Mouse (Mus musculus): Measurements from ENCODE around the gene Fam120a. TPM values are rescaled to one million over a fixed set of nuclear protein-coding genes. Genes with fewer than 3 reads are reported as not detected.

Fam120a gene
- polyA plus RNA-seq, 1 experiment, result 101 TPM

DNA sequence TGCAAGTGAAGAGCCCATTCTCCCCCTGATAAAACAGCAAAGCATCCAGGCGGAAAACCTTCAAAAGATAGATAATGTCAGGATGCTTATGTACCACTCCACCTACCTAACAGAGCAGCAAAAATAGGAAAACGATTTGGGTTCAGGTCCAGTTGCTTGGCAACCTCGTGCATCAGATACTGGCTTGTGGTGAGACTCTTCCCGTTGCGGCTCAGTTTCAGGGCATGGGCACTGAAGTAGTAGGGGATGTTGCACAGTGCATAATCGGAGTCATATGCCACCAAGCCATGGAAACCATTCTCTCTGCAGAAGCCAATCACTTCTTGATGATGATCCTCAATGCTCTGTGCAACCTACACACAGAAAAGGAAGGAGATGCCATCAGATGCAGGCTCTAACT, 18.9 kb downstream of the Fam120a start:
- TF ChIP-seq CTCF (IDR thresholded peaks at IDR 0.05; ENCODE audit: low read depth, low read length), result no peak
- TF ChIP-seq POLR2A (IDR thresholded peaks at IDR 0.05; ENCODE audit: borderline replicate concordance, low read depth, low read length), result no peak
- H3K4me1 ChIP-seq (ENCODE audit: control insufficient read depth, insufficient read depth, low read length), result peaks cover 13% of the 10 kb centered on the region
- H3K27ac ChIP-seq (ENCODE audit: insufficient read depth, low read depth, low read length), result no peak overlapping the region
- no peak overlapping the region for H3K4me3 ChIP-seq (ENCODE audit: insufficient read depth, low read length)

DNA sequence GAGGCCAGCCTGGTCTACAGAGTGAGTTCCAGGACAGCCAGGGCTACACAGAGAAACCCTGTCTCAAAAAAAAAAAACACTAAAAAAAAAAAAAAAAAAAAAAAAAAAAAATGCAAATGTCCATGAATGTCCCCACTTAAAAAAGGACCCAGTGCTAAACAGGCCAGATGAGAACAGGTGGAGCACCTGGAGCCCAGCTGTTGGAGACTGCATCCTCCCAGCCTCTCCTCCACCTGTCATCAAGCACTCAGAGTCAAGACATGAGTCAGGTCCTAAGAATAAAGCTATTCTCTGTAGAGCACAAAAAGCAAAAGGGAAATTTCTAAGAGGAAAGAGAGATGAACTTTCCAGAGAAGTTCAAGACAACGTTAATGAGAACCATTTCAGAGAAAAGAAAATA, 23.2 kb downstream of the Fam120a start:
- Histone ChIP-seq H3K27ac (ENCODE audit: insufficient read depth, low read depth, low read length) (no peak overlapping the region), H3K4me3 (ENCODE audit: insufficient read depth, low read length) (no peak overlapping the region), H3K4me1 (ENCODE audit: control insufficient read depth, insufficient read depth, low read length) (no peaks in the 10 kb centered on the region)
- TF ChIP-seq POLR2A (IDR thresholded peaks at IDR 0.05; ENCODE audit: borderline replicate concordance, low read depth, low read length) (no peak), CTCF (IDR thresholded peaks at IDR 0.05; ENCODE audit: low read depth, low read length) (no peak)

DNA sequence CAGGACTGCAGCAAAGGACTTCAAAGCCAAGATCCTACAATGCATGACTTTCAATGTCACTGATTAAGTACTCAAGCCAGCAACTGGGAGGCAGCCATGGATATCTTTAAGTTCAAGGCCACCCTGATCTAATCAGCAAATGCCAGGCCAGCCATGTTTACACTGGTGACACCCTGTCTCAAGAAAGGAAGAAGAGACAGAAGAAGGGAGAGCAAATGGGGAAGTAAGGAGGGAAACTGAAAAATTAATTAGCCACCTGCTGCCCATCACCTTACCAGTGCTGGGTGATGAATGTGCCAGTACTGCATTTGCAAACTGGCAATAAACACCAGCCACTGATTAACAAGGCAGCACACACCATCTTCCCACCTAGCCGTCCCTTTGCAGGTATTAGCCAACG, 25.3 kb downstream of the Fam120a start:
- Histone ChIP-seq H3K27ac (ENCODE audit: insufficient read depth, low read depth, low read length) (no peak overlapping the region), H3K4me3 (ENCODE audit: insufficient read depth, low read length) (no peak overlapping the region), H3K4me1 (ENCODE audit: control insufficient read depth, insufficient read depth, low read length) (no peaks in the 10 kb centered on the region)
- TF ChIP-seq CTCF (IDR thresholded peaks at IDR 0.05; ENCODE audit: low read depth, low read length) (no peak), POLR2A (IDR thresholded peaks at IDR 0.05; ENCODE audit: borderline replicate concordance, low read depth, low read length) (no peak)

DNA sequence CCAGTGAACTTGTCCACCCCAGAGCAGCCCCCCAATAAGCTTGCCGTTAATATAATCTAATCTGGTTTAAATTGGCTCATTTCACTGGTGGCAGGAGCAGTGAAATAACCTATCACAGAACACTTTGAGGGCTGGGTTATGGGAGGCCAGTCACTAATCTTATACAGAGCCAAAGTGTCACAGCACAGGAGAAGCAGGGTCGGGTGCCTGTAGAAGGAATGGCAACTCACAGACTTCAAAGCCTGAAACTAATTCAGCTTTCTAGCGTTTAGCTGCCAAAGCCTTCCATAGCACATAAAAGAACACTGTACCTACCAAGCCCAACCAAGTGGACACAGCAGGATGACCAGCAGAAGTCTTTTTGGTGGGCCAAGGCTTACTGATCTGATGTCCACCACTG, 26.0 kb downstream of the Fam120a start:
- TF ChIP-seq CTCF (IDR thresholded peaks at IDR 0.05; ENCODE audit: low read depth, low read length), result no peak
- no peak for TF ChIP-seq POLR2A (IDR thresholded peaks at IDR 0.05; ENCODE audit: borderline replicate concordance, low read depth, low read length)
- Histone ChIP-seq H3K27ac (ENCODE audit: insufficient read depth, low read depth, low read length) (no peak overlapping the region), H3K4me1 (ENCODE audit: control insufficient read depth, insufficient read depth, low read length) (no peaks in the 10 kb centered on the region), H3K4me3 (ENCODE audit: insufficient read depth, low read length) (no peak overlapping the region)

DNA sequence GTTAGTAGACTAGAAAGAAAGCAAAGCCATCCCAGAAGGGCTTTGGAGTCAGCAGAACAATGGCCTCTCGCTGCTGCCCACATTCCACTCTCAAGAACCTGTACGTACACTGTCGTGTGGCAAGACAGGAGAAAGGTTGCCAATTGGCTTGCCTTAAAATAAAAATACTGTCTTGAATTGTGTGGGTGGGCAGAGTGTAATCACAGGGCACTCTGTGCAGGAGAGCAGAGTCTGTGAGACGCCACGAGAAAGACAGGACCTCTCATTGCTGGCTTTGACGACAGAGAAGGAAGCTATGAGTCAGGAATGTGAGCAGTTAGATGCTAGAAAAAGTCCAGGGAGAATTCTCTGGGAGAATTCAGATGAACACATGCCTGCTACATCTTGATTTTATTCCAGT, 33.2 kb downstream of the Fam120a start:
- TF ChIP-seq POLR2A (IDR thresholded peaks at IDR 0.05; ENCODE audit: borderline replicate concordance, low read depth, low read length) (no peak), CTCF (IDR thresholded peaks at IDR 0.05; ENCODE audit: low read depth, low read length) (no peak)
- H3K4me3 ChIP-seq (ENCODE audit: insufficient read depth, low read length), result no peak overlapping the region
- H3K4me1 ChIP-seq (ENCODE audit: control insufficient read depth, insufficient read depth, low read length), result peaks cover 29% of the 10 kb centered on the region
- H3K27ac ChIP-seq (ENCODE audit: insufficient read depth, low read depth, low read length), result no peak overlapping the region

GRCm38 (mm10) chr13:48932692-48933091, 35.1 kb downstream of the Fam120a start:
- H3K4me3 ChIP-seq (ENCODE audit: insufficient read depth, low read length), result no peak overlapping the region

DNA sequence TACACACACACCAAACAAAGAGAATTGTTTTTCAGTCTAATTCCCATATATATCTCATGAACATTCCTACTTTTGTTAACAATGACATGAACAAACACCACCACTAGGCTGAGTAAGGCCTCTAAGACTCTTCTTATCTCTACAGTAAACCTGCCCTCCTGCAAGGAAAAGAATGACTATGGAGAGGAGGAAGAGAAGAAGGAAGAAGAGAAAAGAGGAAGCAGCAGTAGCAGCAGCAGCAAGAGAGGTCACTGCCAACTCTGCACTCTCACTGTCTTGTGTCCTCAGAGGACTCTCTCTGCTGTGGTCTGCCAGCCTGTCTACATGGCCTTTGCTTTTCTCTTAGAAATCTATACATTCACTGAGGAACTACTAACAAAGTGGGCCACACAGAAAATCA, 36.1 kb downstream of the Fam120a start:
- H3K4me1 ChIP-seq (ENCODE audit: control insufficient read depth, insufficient read depth, low read length), result peaks cover 29% of the 10 kb centered on the region
- no peak for TF ChIP-seq CTCF (IDR thresholded peaks at IDR 0.05; ENCODE audit: low read depth, low read length)
- no peak for TF ChIP-seq POLR2A (IDR thresholded peaks at IDR 0.05; ENCODE audit: borderline replicate concordance, low read depth, low read length)
- peak overlapping the region; percentile 31 for H3K27ac ChIP-seq (ENCODE audit: insufficient read depth, low read depth, low read length)
- no peak overlapping the region for H3K4me3 ChIP-seq (ENCODE audit: insufficient read depth, low read length)

More at GRCm38 (mm10) chr13:48932692-48933091, 35.1 kb downstream of the Fam120a start:
- TF ChIP-seq CTCF (IDR thresholded peaks at IDR 0.05; ENCODE audit: low read depth, low read length), result no peak
- TF ChIP-seq POLR2A (IDR thresholded peaks at IDR 0.05; ENCODE audit: borderline replicate concordance, low read depth, low read length), result no peak
- no peak overlapping the region for H3K27ac ChIP-seq (ENCODE audit: insufficient read depth, low read depth, low read length)
- peaks cover 29% of the 10 kb centered on the region for H3K4me1 ChIP-seq (ENCODE audit: control insufficient read depth, insufficient read depth, low read length)

- TF ChIP-seq CTCF (IDR thresholded peaks at IDR 0.05; ENCODE audit: low read depth, low read length), result no peak
- no peak for TF ChIP-seq POLR2A (IDR thresholded peaks at IDR 0.05; ENCODE audit: borderline replicate concordance, low read depth, low read length)
- peaks cover 29% of the 10 kb centered on the region for H3K4me1 ChIP-seq (ENCODE audit: control insufficient read depth, insufficient read depth, low read length)
- H3K27ac ChIP-seq (ENCODE audit: insufficient read depth, low read depth, low read length), result no peak overlapping the region
- H3K4me3 ChIP-seq (ENCODE audit: insufficient read depth, low read length), result no peak overlapping the region
These were observed 36.6 kb downstream of the Fam120a start for GRCm38 (mm10) chr13:48931232-48931631.

DNA sequence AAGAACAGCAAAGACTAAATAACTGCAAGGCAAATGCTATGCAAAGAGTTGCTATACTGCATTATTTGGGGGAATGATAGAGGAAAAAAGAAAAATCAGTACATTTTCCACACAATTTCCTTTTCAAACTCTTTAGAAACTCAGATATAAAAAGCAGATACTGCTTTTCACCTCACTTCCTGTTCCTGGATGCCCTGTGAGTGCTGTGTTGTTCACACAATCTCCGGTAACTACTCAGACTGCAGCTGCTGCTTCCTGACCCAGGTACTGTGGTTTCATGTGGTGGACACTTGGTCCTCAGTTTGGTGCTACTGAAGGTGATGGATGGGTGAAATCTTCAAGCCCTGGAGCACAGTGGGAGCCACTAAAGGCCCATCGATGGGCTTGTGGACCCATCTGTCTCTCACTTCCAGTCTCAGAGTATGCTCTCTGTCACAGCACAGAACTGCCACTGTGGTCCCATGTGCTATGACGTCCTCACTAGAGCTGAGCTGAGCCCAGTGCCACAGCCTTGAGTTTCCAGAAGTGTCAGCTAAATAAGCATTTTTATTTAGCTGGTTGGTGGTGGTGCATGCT, 38.2 kb downstream of the Fam120a start:
- TF ChIP-seq POLR2A (IDR thresholded peaks at IDR 0.05; ENCODE audit: borderline replicate concordance, low read depth, low read length) (no peak), CTCF (IDR thresholded peaks at IDR 0.05; ENCODE audit: low read depth, low read length) (no peak)
- Histone ChIP-seq H3K4me3 (ENCODE audit: insufficient read depth, low read length) (no peak overlapping the region), H3K4me1 (ENCODE audit: control insufficient read depth, insufficient read depth, low read length) (peaks cover 23% of the 10 kb centered on the region), H3K27ac (ENCODE audit: insufficient read depth, low read depth, low read length) (no peak overlapping the region)

GRCm38 (mm10) chr13:48927609-48928008, 40.2 kb downstream of the Fam120a start:
- Histone ChIP-seq H3K4me1 (ENCODE audit: control insufficient read depth, insufficient read depth, low read length) (peaks cover 8% of the 10 kb centered on the region), H3K4me3 (ENCODE audit: insufficient read depth, low read length) (no peak overlapping the region), H3K27ac (ENCODE audit: insufficient read depth, low read depth, low read length) (no peak overlapping the region)
- TF ChIP-seq POLR2A (IDR thresholded peaks at IDR 0.05; ENCODE audit: borderline replicate concordance, low read depth, low read length) (no peak), CTCF (IDR thresholded peaks at IDR 0.05; ENCODE audit: low read depth, low read length) (no peak)

GRCm38 (mm10) chr13:48922712-48923111, 45.1 kb downstream of the Fam120a start:
- H3K4me1 ChIP-seq (ENCODE audit: control insufficient read depth, insufficient read depth, low read length), result no peaks in the 10 kb centered on the region
- no peak overlapping the region for H3K4me3 ChIP-seq (ENCODE audit: insufficient read depth, low read length)
- TF ChIP-seq POLR2A (IDR thresholded peaks at IDR 0.05; ENCODE audit: borderline replicate concordance, low read depth, low read length), result no peak
- TF ChIP-seq CTCF (IDR thresholded peaks at IDR 0.05; ENCODE audit: low read depth, low read length), result no peak
- H3K27ac ChIP-seq (ENCODE audit: insufficient read depth, low read depth, low read length), result no peak overlapping the region

Measured in bone marrow macrophage, adult 2 months (primary cell).